ENCODE assay signal across 8 mouse cellular contexts in the genomic region with DNA sequence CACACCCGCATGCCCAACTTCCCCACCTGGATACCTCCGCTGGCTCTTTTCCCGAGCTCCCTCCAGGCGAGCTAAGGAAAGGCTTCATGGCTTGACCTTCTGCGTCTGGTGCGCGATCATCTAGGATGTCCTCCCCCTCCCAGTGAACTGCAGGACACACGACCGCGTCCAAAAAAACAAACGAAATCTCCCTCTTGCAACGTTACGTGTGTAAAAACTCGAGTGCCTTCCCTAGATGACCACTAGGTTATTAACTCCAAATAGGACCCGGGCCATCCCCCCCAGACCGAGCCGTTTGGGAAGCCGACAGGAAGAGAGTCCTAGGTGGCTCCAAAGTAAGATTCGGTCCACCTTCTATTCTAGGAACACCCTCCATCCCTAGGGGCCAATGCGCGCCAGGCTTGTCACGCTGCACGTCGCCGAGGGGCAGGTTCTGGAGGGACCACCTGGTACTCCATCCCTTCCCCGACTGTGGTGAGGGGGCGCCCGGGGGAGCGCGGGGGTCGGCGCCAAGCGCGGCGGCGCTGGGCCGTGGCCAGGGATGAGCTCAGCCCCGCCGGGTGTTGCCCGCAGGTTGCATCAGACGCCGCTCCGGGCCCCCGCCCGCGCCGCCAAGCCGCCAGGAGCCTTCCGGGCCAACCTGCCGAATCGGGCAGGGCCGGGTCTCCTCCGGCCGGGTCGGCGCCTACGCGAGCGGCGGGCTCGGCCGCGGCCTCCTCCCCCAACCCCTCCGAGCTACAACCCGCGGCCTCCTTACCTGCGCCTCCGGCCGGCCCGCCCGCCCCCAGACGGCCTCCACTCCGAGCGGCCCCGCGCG. TPM values are rescaled to one million over a fixed set of nuclear protein-coding genes. Genes with fewer than 3 reads are reported as not detected.
DNase-seq lines count a peak whose midpoint lies in the region; ATAC-seq and TF ChIP-seq lines count a peak whose summit lies in the region.

No protein-coding gene starts in this region.

- WGBS in intestine, embryonic 15.5 days, result under 1% methylated on average over 71 of the region's 77 CpGs
- under 1% methylated on average over 63 of the region's 77 CpGs for WGBS in limb, embryonic 11.5 days
- under 1% methylated on average over 72 of the region's 77 CpGs for WGBS in midbrain, embryonic 12.5 days

- no peaks in the 10 kb centered on the region for H3K36me3 ChIP-seq in intestine, embryonic 15.5 days
- no peaks in the 10 kb centered on the region; the same call in 1 of the 2 replicates for H3K36me3 ChIP-seq in limb, embryonic 11.5 days (ENCODE audit: control insufficient read depth, insufficient read depth, low read length)
- no peaks in the 10 kb centered on the region for H3K36me3 ChIP-seq in midbrain, embryonic 12.5 days
- no peaks in the 10 kb centered on the region for H3K36me3 ChIP-seq in testis, adult 2 months (ENCODE audit: control insufficient read depth, insufficient read depth, low read length)

- intact Hi-C loops in gastrocnemius, postnatal 14 days (cut with DNase I; ENCODE audit: low total_unique reads), result no loop called here

- 0 out of 2 replicates have a peak, but pooled peaks have one; percentile 1 for TF ChIP-seq CTCF in testis, adult 2 months (IDR thresholded peaks at IDR 0.05; ENCODE audit: control insufficient read depth, insufficient read depth, insufficient replicate concordance, low read depth, low read length)

- H3K27ac ChIP-seq in intestine, embryonic 15.5 days, result peak overlapping the region; percentile 91
- H3K27ac ChIP-seq in limb, embryonic 11.5 days (replicated peaks; ENCODE audit: low read depth, low read length), result peak overlapping the region; percentile 81
- peak overlapping the region; percentile 85 for H3K27ac ChIP-seq in midbrain, embryonic 12.5 days (replicated peaks)
- H3K27ac ChIP-seq in testis, adult 2 months (ENCODE audit: control insufficient read depth, insufficient read depth, low read depth, low read length), result peak overlapping the region; percentile 93

- H3K27me3 ChIP-seq in intestine, embryonic 15.5 days (replicated peaks), result no peaks in the 10 kb centered on the region
- no peaks in the 10 kb centered on the region for H3K27me3 ChIP-seq in limb, embryonic 11.5 days (ENCODE audit: control insufficient read depth, insufficient read depth, low read length)
- H3K27me3 ChIP-seq in midbrain, embryonic 12.5 days, result peaks cover 6% of the 10 kb centered on the region
- H3K27me3 ChIP-seq in testis, adult 2 months (ENCODE audit: control insufficient read depth, insufficient read depth, low read length), result no peaks in the 10 kb centered on the region

- ATAC-seq in intestine, embryonic 15.5 days, result peak; percentile 87
- peak; percentile 88 for ATAC-seq in limb, embryonic 11.5 days (ENCODE audit: insufficient number of reproducible peaks, low FRiP score, low TSS enrichment, low read depth)
- ATAC-seq in midbrain, embryonic 12.5 days (ENCODE audit: low FRiP score, low read depth), result peak; percentile 91

- TF ChIP-seq POLR2A in testis, adult 2 months (IDR thresholded peaks at IDR 0.05; ENCODE audit: control insufficient read depth, low read depth, low read length), result no peak; the same call in 1 of the 2 replicates

- peak; percentile 56 for DNase-seq in 3T3-L1 (ENCODE audit: low read depth, low spot score)
- DNase-seq in WW6 (ENCODE audit: low read depth, low spot score), result peak; percentile 24
- peak; percentile 60 for DNase-seq in embryo, embryonic 10.5 days (ENCODE audit: low spot score)
- peak; percentile 69 for DNase-seq in gastrocnemius, postnatal 14 days
- DNase-seq in limb, embryonic 11.5 days (ENCODE audit: low spot score), result peak; percentile 60

- H3K9ac ChIP-seq in intestine, embryonic 15.5 days, result peak overlapping the region; percentile 91
- peak overlapping the region; percentile 92 for H3K9ac ChIP-seq in limb, embryonic 11.5 days (ENCODE audit: low read length)
- H3K9ac ChIP-seq in midbrain, embryonic 12.5 days (replicated peaks), result peak overlapping the region; percentile 98

- H3K4me1 ChIP-seq in intestine, embryonic 15.5 days (replicated peaks), result peaks cover 11% of the 10 kb centered on the region; the same call in 1 of the 2 replicates
- 0 out of 2 replicates have a peak, but pooled peaks cover 4% of the 10 kb centered on the region for H3K4me1 ChIP-seq in limb, embryonic 11.5 days (ENCODE audit: control insufficient read depth, insufficient read depth, low read length)
- peaks cover 23% of the 10 kb centered on the region for H3K4me1 ChIP-seq in midbrain, embryonic 12.5 days
- peaks cover 2% of the 10 kb centered on the region for H3K4me1 ChIP-seq in testis, adult 2 months (ENCODE audit: control insufficient read depth, insufficient read depth, low read length)

- peak overlapping the region; percentile 74 for H3K4me2 ChIP-seq in intestine, embryonic 15.5 days (replicated peaks)
- H3K4me2 ChIP-seq in limb, embryonic 11.5 days (ENCODE audit: low read depth, severe bottlenecking), result peak overlapping the region; percentile 79
- H3K4me2 ChIP-seq in midbrain, embryonic 12.5 days (replicated peaks), result peak overlapping the region; percentile 85

- H3K4me3 ChIP-seq in intestine, embryonic 15.5 days (replicated peaks), result peak overlapping the region; percentile 95
- peak overlapping the region; percentile 94 for H3K4me3 ChIP-seq in limb, embryonic 11.5 days (ENCODE audit: low read depth, low read length)
- peak overlapping the region; percentile 97 for H3K4me3 ChIP-seq in midbrain, embryonic 12.5 days
- peak overlapping the region; percentile 95 for H3K4me3 ChIP-seq in testis, adult 2 months (ENCODE audit: control insufficient read depth, low read depth, low read length)

- H3K9me3 ChIP-seq in intestine, embryonic 15.5 days, result no peaks in the 10 kb centered on the region
- no peaks in the 10 kb centered on the region for H3K9me3 ChIP-seq in limb, embryonic 11.5 days (ENCODE audit: control insufficient read depth, low read length)
- H3K9me3 ChIP-seq in midbrain, embryonic 12.5 days, result no peaks in the 10 kb centered on the region

RNA-seq across cellular contexts. Expression of a gene that starts 0.5 kb away (rescaled TPM):
- total RNA-seq in gastrocnemius, postnatal 14 days (2021), result 10 to 100 TPM; 24.5 to 30.4 TPM
- 44.5 and 45.3 TPM in 2 replicates for polyA plus RNA-seq in intestine, embryonic 15.5 days (2015; fragmentation: Nextera tagmentation; extraction: Ambion mirVana)
- polyA plus RNA-seq in limb, embryonic 11.5 days (2014; fragmentation: Nextera tagmentation; extraction: Ambion mirVana), result 38.1 and 39.6 TPM in 2 replicates
- polyA plus RNA-seq in midbrain, embryonic 12.5 days (2016; fragmentation: Nextera tagmentation; extraction: Ambion mirVana), result 50.4 and 52.8 TPM in 2 replicates
- polyA plus RNA-seq in testis, adult 2 months (2012; rRNA removed), result 30.8 and 35.5 TPM in 2 replicates

Comparison
In these comparisons a context has a peak if more than half of its experiments do, and no peak if none do; other contexts are left out.
1. Peak in every context shown above with its lines: DNase-seq, ATAC-seq, H3K4me3 ChIP-seq and H3K27ac ChIP-seq.